Mouse (Mus musculus) right cerebral cortex, postnatal 25 days (tissue): ENCODE results near the gene Nt5dc3.

Experiments
- DNase-seq: peaks from one replicate; pipeline ENCODE4 v3.0.0; 2022

Nt5dc3 gene

DNA sequence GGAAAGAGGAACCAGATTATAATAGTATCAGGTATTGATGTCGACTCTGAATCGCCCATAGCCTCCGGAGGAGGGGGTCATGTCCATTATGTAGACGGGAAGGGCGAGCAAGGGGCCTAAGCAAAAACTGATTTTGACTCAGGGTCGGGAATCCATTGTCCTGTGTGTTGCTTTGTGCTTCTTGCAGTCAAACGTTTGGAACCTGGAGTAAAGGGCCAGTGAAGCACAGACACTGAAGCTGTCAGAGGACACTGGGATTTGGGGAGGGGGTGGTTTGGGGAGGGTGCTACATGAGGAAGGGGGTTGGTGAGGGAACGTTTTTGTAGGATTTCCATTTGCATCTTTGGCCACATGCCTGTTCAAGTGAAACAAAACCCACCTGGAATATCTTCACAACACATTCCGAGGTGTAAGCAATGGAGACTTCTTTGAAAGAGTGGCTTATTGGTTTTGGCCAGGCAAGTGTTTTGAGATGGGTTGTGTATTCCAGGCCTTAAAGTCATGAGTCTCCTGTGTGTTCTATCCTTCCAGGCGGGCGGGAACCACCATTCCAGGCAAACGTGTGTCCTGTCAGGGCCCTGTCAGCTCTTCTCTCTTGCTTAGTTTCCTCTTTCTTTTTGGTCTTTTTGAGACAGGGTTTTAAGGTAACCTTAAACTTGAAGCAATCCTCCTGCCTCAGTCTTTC lies 1.2 kb downstream of the Nt5dc3 start:
- no peak for DNase-seq

DNA sequence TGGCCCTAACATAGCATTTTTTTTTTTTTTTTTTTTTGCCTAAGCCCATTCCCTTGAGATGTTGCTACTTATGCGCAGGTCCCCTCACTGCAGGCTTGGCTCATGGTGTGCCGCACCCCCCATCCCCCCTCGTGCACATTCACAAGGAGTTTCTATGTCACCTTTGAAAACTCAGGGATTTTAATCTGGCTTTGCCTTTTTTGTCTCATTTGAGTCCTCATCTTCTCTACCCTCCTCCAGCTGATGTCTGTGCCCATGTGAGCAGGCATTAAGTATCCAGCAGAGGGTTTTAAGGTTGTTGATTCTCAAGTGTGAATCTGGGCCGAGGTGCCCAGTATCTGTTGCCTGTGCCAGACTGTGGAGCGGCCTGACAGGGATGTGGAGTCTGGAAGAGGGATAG lies 2.8 kb downstream of the Nt5dc3 start:
- no peak for DNase-seq

DNA sequence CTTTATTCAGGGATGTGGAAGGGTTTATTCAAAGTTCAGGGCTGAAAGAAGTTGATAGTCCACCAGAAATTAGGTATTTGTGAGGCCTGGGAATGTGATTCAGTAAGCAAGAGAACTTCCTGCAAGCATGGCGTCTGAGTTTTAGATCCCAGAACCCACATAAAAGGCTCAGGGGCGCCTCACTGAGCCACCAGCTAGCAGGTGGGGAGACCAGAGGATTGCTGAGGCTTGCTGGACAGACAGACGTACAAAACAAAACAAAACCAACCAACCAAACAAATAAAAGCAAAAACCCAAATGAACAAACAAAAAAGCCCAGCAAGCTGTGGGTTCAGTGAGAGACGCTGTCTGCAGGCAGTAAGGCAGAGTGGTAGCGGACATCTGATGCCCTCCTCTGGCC lies 3.9 kb downstream of the Nt5dc3 start:
- DNase-seq: no peak

DNA sequence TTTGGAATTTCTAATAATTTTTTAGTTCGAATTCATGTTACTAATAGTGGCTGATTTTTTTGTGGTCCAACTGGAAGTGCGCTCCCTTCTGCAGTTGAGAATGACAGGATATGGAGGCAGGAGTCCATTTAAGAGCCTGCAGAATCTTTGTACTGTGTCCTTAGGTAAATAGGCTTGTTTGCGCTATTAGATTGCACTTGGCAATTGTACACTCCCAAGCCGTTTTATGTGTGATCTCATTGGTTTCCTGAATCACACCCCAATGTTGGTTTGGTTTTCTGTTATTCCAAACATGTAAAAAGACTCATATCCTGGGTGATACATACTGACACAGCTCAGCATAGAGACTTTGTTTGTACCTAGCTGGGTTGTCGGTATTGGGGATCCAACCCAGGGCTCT lies 4.8 kb downstream of the Nt5dc3 start:
- no peak for DNase-seq

DNA sequence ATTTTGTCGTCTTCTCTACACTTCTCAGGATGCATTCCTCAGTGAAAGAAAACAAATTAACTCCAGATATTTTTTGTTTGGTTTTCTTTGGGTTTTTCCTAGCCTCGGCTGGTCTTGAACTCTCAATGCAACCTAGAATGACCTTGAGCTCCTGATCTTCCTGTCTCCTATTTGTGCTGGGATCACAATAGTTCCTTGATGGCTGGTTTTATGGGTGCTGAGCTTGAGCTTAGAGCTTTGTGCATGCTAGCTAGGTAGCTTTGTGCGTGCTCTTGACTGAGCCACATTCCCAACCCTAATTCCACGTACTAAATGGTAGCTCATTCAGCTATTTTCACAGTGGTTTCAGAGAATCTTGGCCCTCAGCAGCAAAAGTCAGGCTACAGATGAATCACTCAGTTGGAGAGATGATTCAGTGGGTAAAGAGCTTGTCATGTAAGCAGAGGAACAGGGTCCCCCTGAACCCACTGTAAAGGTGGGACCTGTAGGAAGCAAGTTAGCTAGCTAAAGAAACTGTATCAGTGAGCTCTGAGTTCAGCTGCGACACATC lies 5.4 kb downstream of the Nt5dc3 start:
- no peak for DNase-seq

DNA sequence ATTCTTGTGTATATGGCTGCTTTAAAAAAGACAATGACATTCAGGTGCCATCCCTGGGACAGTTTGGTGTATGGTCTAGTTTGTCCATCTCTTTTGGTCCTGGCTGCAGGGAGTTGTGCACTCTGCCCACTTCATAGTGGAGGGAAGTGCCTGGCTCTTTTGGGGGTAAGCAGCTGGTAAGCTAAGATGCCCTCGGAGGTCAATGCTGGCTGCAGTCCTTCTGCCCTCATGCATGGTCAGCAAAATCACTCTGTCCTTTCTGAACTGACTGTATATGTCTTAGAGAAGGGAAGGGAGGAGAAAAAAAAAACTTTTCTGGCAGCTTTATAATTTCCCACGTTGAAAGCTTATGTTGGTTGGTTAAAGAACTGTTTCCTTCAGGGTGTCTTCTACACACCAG lies 6.6 kb downstream of the Nt5dc3 start:
- no peak for DNase-seq

DNA sequence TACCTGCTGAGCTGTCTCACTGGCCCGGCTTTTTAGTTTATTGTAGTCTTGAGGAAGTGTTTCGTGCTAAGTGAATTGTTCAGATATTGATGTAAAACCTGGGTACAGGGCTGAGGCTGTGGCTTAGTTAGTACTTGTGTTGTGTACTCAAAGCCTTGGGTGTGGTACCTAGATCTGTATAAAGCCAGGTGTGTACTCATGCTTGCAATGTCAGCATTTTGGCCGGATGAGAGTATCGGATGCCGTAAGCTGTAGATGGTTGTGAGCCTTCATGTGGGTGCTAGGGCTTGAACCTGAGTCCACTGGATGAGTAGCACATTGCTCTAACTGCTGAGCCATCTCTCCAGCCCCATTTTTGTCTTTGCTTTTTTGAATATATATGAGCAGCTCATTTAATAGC lies 7.3 kb downstream of the Nt5dc3 start:
- DNase-seq: no peak

DNA sequence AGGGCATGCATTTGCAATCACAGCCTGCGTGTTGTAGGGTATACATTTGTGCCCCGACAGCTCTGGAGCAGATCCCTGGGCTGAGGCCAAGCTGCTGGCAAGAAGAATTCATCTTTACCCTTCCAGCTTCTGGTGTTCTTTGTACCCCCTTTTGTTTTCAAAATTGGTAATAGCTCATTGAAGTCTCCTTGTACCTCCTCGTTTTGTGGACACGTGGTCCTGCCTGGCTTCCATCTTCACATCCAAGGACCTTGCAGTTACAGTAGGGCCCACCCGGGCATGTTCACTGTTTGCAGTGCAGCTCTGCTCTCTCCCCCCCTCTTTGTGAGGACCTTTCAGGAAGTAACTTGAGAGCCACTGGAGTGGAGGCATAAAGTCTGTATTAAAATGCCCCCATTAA lies 9.4 kb downstream of the Nt5dc3 start:
- no peak for DNase-seq

DNA sequence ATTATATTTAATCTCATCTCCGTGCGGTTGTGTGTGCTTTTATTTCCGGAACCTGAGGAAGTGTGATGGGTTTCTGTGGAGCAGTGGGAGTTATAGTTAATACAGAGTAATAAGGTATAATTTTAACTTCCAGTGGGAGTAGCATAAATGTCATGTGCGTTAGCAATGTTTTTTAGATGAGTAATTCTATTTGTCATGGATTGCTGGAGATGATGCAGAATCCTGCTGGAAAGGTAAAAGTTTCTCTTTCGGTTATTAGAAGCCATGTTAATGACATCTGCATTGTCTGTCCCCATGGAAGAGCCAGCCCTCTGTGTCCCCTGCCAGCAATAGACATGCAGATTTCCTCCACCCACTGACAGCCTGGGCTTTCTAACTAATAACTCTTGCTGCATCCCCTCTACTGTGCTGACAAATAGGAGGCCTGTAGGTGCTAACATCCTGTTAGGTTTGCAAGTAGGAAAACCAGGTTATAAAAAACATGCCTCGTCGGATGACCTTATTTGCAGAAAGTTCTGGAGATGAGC lies 10.4 kb downstream of the Nt5dc3 start:
- no peak for DNase-seq

DNA sequence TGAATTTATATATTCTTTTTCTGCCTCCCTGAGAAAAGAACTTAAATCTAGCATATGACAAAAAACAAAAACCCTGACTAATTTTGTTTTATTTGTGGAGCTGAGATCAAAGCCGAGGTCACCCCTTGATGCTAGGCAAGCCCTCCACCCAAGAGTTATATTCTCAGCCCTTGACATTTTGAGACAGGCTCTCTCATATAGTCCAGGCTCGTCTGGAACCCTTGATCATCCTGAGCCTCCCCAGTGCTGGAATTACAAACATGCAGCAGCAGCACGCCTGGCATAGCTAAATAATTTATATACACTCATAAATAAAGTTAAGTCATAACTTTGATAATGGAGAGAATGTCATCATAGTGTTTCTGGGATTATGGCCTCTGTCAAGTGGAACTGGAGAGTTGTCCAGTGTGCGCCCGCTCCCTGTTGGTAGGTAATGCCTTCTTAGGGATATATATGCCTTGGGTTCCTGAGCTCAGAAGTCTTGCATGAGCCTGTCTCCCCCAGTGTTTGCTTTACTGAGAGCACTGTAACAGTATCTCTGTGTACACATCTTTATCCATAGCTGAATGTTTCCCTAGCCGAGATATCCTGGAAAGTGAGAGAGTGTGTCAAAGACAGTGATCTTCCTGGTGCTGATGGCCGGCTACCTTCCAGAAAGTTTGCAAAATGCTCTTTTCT lies 12.8 kb downstream of the Nt5dc3 start:
- no peak for DNase-seq

DNA sequence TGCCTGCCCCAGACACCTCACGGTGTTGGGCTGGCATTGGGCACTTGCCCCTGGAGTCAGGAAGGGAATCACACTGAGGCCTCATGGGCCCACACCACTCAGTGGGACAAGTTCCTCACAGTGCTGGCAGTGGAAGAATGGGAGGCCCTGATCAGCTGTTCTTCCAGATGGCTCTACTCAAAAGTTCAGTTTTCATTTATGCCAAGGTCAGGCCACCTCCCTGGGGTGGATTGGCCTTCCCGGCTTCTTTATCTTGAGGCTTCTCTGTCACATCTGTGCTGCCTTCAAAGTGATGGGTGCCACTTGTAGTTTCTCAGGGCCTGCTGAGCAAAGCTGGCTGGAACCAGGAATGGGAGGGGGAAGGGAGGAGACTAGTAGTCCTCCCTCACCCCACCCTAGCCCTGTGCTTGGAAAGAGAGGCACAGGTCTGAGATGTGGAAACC lies 14.7 kb downstream of the Nt5dc3 start:
- DNase-seq: no peak

DNA sequence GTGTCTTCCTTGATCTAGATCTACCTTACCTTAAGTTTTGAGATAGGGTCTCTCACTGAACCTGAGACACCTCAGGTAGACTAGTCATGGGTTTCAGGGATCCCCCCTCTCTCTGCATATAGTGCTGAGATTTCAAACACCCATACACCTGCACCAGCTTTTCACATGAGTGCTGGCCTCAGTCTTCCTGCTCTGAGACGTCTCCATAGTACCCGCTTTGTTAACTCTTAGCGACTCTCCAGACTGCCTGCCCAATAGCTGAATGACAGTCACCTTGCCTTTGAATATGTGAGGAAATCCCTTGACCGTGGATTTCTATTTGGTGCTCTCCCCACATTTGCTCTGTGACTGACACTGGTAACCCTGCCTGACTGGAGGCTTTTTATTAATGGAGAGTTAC lies 15.4 kb downstream of the Nt5dc3 start:
- no peak for DNase-seq

DNA sequence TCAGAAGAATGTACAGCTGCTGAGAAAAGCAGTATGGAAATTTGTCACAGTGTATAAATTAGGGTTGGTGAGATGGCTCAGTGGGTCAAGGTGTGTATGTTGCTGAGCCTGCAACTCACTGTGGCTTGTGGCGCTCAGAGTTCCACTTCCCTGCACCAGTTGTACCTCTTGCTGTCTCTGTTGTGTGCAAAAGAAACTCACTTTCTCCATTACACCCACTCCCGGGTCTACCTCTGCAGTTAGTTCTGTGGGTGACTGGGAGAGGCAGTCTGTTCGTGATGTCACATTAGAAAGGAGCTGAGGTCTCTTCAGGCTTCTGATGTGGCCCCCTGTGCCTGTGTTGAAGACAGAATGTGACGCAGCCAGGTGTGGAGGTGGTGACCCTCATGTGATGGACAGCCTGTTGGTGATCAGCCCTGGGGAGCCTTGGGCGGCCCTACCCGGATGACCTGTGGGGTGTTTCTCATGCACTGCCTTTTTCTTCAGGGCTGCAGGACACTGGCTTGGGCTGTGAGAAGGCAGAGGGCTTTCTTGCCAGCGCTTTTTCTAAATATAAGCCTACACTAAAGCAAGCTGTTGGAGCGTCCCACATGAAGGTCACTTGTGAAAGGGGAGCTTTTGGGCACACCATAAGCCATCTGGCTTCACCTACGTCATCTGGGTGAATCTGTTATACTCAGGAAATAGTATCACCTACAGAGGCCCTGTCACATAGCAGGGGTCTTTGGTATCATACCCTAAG lies 16.2 kb downstream of the Nt5dc3 start:
- DNase-seq: no peak

DNA sequence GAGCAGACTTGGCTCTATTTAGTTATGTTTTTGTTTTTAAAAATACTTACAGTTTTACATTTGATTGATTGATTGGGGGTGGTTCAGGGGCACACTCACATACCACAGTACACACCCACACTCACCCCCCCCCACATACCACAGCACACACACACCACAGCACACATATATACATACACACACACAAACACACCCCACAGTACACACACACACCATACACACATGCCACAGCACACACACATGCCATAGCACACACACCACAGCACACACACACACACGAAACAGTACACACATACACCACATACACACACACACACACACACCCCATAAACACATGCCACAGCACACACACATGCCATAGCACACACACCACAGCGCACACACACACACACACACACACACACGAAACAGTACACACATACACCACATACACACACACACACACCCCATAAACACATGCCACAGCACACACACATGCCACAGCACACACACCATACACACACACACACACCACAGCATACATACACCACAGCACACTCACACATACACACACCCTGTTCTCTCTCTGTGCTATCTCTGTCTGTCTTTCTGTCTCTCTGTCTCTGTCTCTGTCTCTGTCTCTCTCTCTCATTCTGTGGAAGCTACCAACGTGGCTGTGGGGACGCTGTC lies 17.4 kb downstream of the Nt5dc3 start:
- DNase-seq: no peak

DNA sequence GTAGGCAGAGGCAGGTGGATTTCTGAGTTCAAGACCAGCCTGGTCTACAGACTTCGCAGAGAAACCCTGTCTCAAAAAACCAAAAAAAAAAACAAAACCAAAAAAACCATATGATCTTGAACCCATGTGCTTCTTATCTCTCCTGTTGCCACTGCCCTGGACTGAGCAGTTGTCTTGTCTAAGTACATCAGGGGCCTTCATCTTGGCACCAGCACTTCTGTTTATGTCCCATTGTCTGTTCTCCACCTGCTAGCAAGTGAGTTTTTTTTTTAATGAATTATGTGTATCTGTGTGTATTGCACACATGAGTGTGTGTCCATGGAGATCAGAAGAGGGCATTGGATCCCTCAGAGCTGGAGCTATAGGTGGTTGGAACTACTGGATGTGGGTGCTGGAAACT lies 28.6 kb downstream of the Nt5dc3 start:
- DNase-seq: no peak

DNA sequence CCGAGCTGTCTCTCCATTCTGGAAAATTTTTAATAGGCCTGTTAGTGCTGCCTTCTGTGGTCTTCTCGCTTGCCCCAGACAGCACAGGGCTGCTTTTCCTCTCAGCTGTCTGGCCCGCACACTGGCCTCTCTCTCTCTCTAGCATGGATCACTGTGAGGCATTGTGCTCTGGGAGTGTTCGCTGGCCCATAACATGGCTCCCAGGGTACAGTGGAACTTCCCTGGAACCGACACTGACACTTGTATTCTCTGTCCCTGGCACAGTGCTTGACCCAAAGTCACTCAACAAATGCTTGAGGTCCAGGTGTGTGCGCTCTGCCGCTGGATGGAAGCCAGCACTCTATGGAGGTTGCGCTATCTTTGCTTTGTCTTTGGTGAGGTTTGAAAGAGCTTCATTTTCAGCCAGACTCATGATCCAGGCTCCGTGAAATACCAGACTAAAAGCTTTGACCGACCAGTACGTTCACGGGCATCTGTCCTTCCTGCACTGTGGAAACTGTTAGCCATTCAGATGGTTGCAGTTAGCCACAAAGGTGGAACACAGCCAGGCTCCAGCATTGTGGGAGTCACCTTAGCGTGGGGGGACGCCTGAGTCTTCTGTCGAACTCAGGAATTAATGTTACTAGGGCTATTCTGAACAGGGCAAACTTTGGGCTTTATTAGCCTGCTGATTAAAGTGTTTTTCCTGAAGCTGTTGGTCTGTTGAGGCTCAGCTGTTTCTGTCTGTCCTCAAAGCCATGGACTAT lies 29.4 kb downstream of the Nt5dc3 start:
- no peak for DNase-seq

DNA sequence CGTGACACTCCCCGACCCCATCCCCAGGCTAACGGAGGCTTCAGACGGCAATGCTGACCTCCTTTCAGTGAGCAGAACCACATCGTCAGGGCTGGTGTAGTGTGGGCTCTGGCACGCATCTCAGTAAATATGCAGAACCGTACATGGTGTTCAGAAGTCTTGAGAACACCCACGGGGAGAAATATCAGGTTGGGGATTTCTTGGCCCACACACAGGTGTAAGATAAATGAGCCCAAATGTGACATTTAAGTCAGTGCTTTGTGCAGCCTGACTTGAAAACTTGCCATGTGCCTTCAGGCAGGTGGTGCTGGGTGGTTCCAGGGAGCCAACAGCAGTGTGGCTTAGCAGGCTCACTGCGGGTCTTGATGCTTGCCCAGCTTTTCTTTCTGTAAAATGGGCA lies 31.2 kb downstream of the Nt5dc3 start:
- no peak for DNase-seq

DNA sequence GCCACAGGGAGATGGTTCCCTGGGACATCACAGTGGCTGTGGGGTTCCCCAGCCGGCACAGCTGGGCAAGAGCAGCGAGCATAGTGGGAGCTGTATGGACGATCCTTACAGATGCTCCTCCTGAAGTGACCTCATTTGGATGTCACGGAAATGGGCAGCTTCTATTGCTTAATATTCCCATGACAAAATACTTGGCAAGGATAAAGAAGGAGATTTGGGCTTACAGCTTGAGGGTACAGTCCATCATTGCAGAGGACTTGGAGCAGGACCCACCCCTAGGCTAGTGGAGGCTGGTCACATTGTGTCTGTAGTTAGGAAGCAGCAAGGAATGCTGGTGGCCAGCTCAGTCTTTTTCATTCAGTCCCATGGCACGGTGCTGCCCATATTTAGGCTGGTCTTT lies 31.8 kb downstream of the Nt5dc3 start:
- no peak for DNase-seq

DNA sequence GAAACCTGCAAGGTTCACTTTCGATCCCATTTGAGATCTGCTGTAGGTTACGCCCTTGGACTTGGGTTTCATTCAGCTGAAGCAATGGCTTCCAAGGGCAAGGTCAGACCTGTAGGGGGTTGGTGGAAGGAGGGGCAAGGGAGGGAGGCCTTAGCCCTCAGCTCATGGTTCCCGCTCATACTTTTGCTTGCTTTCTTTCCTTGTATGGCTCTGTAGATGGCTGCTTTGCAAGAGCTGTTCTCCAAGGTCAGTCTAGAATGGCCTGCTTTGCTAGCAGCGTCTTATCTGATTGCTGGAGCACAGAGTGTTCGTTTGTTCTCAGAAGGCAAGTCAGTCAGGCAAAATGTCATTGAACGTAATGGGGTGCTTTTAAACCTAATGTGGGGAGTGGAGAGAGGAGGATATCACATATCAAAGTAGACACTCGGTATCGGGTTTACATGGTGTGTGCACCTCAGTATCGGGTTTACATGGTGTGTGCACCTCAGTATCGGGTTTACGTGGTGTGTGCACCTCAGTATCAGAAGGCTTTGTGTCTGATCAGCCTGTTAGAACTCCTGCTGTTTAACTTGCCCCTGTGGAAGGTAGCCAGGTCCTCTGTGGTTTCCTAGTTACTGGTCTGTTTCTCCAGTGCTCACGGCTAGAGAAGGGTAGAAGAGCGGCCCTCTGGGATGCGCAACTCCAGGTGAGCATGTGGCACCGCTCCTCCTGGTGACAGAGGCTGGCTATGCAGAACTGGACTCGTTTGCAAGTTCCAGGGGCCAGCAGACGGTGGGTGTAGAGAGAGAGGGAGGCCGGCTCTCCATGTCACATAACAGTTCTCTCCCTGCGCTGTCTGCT lies 35.7 kb downstream of the Nt5dc3 start:
- no peak for DNase-seq

DNA sequence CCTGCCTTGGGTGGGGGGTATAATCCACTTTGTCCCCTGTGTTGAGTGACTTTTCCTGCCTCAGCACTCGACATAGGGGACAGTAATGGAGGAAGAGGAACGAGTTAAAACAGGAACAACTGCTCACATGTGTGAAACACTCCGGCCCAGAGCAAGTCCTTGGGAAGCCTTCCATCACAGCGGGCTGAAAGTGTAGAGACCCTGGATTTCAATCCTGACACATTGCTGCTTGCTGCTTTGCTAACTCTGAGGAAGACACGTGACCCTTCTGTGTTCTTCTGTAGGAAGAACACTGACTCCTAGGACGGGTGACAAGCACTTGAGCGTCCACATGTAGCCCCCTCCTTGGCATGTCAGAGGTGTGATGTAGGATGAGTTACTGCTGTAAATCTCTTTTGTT lies 36.3 kb downstream of the Nt5dc3 start:
- DNase-seq: no peak

DNA sequence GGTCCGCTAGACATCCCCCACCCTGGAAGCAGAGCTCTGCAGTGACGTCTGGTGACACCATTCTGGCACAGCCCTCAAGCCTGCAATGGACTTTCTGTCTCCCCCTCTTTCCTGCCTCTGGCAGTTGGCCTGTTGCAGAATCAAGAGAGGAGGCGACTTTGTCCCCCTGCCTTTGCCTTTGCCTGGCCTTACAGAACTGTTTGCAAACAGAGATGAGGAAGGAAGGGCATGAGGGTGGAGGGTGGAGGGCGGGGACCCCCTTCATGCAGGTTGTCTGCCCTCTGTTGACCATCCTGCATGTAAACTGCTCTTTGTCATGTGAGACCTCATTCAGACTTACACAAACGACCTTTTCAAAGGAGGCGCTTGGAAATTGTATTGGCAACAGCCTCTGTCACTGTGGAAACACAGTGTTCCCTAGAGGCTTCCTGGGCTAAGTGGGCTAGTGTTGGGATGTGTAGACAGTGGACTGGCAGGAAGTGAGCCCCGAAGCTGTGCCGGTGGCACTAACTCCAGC lies 40.9 kb downstream of the Nt5dc3 start:
- no peak for DNase-seq
